Mouse (Mus musculus) stomach, embryonic 16.5 days (tissue): ENCODE data around the gene Nsf. TPM values are rescaled to one million over a fixed set of nuclear protein-coding genes. Genes with fewer than 3 reads are reported as not detected.

Experiments used
- ATAC-seq: fragments of 200-750 bp; cut with Nextera tagmentation; 2 replicates; pipeline ENCODE4 v1.8.0; 2017; ENCODE audit warnings: moderate number of reproducible peaks, moderate TSS enrichment; ENCODE audit not compliant: insufficient read depth, low FRiP score
- H3K27ac ChIP-seq: fragments of 300-500 bp; sonication (generic); 2 replicates; pipeline ENCODE4 v1.5.1; 2014; ENCODE audit warnings: low read length
- H3K27me3 ChIP-seq: fragments of 300-500 bp; sonication (generic); 2 replicates; pipeline ENCODE4 v1.6.1; 2014; ENCODE audit warnings: low read length, control low read depth, mixed read lengths; ENCODE audit not compliant: control insufficient read depth, insufficient read depth
- H3K36me3 ChIP-seq: fragments of 300-500 bp; sonication (generic); 2 replicates; pipeline ENCODE4 v1.6.1; 2014; ENCODE audit warnings: low read length; ENCODE audit not compliant: control insufficient read depth, insufficient read depth
- H3K4me1 ChIP-seq: fragments of 300-500 bp; sonication (generic); 2 replicates; pipeline ENCODE4 v1.6.1; 2014; ENCODE audit warnings: low read length, control low read depth, mixed read lengths; ENCODE audit not compliant: control insufficient read depth, insufficient read depth
- H3K4me2 ChIP-seq: fragments of 300-500 bp; sonication (generic); 2 replicates; pipeline ENCODE4 v1.6.1; 2014; ENCODE audit warnings: low read depth, low read length, mixed read lengths
- H3K4me3 ChIP-seq: fragments of 300-500 bp; sonication (generic); replicated peaks from 2 replicates; pipeline ENCODE4 v1.5.1; 2014; ENCODE audit warnings: mild to moderate bottlenecking, low read length
- H3K9ac ChIP-seq: fragments of 300-500 bp; sonication (generic); 2 replicates; pipeline ENCODE4 v1.6.1; 2014; ENCODE audit warnings: low read length
- H3K9me3 ChIP-seq: fragments of 300-500 bp; sonication (generic); replicated peaks from 2 replicates; pipeline ENCODE4 v1.6.1; 2016; ENCODE audit warnings: low read length, control low read depth; ENCODE audit not compliant: control insufficient read depth
- WGBS: fragments of 180-500 bp; shearing (Covaris S2); extraction: QIAGEN DNeasy Blood & Tissue Kit; methylation state at CpG from one replicate; pipeline ENCODE4 v1.1.7; 2014; 5-methylcytosine and 5-hydroxymethylcytosine counted together
- polyA plus RNA-seq: library from polyadenylated mRNA; unstranded; fragments of >200 nt; fragmentation: Nextera tagmentation; extraction: Ambion mirVana; gene quantifications from 2 replicates; pipeline ENCODE4 v1.2.1, GENCODE M21; 2015

Gene Nsf
- polyA plus RNA-seq, 1 experiment from 2014 or later: 47.3 TPM

DNA sequence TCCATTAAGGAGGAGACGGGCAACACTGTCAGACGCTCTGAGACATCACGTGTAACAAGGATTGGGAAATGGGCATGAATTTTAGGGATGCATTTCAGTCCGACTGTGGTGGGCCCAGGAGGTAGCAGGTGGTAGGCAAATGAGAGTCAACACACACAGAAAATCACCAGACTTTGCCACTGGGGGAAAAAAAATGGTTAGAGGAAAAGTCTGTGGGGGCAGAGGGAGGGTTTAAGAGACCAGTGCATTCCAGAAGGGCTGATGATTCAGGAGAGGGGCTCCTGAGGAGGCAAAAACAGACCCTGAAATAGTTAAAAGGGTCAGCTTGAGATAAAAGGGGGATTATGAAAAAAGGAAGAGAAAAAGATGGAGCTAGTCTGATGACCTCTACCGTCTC is 1.2 kb downstream of the Nsf start:
- Histone ChIP-seq H3K27ac (no peak overlapping the region), H3K4me3 (no peak overlapping the region), H3K4me2 (peak overlapping the region; percentile 92), H3K9ac (peak overlapping the region; percentile 91), H3K9me3 (no peaks in the 10 kb centered on the region), H3K27me3 (no peaks in the 10 kb centered on the region), H3K36me3 (no peaks in the 10 kb centered on the region), H3K4me1 (peaks cover 10% of the 10 kb centered on the region)
- no peak for ATAC-seq
- WGBS: 72% methylated on average over 5 of the region's 5 CpGs

DNA sequence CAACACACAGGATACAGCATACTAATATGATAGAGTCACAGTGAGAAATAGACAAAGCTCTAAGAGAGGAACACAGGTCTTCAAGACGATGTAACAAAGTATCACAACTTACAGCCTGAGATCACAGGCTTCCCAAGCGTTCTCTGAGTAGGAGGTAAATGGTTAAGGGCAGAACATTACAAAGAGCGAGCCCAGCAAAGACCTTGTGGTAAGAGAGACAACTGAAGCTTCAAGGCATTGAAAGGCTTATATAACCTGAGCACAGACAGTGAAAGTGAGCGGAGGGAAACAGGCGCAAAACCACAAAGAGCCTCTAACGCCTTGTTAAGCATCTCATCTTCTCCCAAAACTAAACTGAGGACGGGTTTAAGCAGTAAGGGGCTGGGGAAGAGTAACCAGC is 2.8 kb downstream of the Nsf start:
- Histone ChIP-seq H3K36me3 (no peaks in the 10 kb centered on the region), H3K9ac (no peak overlapping the region), H3K9me3 (no peaks in the 10 kb centered on the region), H3K27ac (no peak overlapping the region), H3K4me2 (no peak overlapping the region), H3K4me1 (peaks cover 10% of the 10 kb centered on the region), H3K27me3 (no peaks in the 10 kb centered on the region), H3K4me3 (no peak overlapping the region)
- ATAC-seq: no peak
- WGBS: 84% methylated on average over 7 of the region's 7 CpGs

DNA sequence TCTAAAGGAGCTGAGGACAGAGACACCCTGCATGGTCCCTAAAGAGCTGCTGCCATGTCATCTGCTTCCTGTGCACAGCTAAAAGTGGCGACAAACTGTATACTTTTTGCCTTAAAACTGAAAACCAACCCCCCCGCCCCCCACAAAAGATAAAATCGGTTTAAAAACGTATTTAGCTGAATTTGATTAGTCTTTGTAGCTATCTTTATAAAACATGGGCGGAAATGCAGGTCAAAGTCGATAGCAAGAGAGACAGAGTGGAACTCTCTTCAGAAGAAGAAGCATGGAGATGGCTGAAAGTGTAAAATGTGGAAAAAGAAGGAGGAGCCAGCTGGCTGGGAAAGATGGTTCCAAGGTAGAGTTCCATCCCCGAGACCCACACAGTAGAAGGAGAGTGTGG is 4.9 kb downstream of the Nsf start:
- 87% methylated on average over 7 of the region's 7 CpGs for WGBS
- ATAC-seq: no peak

DNA sequence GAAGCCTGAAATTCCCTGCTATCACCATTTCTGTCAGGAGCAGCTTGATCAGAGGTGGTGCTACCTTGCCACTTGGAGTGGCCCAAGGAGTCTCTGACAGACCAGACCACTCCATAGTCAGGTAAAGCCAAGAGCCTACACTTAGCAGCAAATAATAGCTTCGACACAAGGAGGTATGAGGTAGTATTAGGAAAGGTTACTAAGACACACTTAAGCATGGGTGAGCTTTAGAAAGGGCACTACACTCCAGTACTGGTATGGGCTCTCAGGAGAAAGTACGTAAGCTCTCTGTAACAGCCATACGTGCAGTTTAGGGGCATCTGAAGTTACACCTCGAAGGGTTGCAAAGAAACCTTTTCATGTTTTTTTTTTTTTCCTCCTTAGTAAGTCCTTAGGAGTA is 11.1 kb downstream of the Nsf start:
- no peaks in the 10 kb centered on the region for H3K36me3 ChIP-seq
- no peaks in the 10 kb centered on the region for H3K4me1 ChIP-seq
- H3K9me3 ChIP-seq: no peaks in the 10 kb centered on the region
- no peak overlapping the region for H3K27ac ChIP-seq
- no peak overlapping the region for H3K4me3 ChIP-seq
- no peak overlapping the region for H3K9ac ChIP-seq
- ATAC-seq: no peak
- 84% methylated on average over 4 of the region's 4 CpGs for WGBS
- no peaks in the 10 kb centered on the region for H3K27me3 ChIP-seq
- no peak overlapping the region for H3K4me2 ChIP-seq

More for the DNA sequence above, 4.9 kb downstream of the Nsf start:
- Histone ChIP-seq H3K4me2 (no peak overlapping the region), H3K9ac (no peak overlapping the region), H3K9me3 (no peaks in the 10 kb centered on the region), H3K27ac (no peak overlapping the region), H3K4me1 (peaks cover 10% of the 10 kb centered on the region), H3K36me3 (no peaks in the 10 kb centered on the region), H3K4me3 (no peak overlapping the region), H3K27me3 (no peaks in the 10 kb centered on the region)

DNA sequence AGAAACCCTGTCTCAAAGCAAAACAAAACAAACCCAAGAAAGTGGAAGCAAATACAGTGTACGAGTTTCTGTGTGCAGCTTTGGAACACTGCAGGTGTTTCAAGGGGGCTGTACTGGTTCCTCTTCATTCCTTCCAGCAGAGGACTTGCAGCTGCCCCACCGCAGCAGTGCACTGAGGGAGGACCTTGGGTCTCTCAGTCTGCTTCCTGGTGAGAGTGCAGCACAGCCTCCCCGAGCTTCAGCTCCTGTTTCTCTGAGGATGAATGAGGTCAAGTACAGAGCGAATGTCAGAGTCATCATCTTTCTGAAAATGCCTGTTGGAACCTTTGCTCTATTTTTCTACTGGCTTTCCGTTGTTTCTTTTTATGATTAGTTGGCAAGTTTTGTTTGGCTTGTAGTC is 12.5 kb downstream of the Nsf start:
- H3K9me3 ChIP-seq: no peaks in the 10 kb centered on the region
- no peaks in the 10 kb centered on the region for H3K4me1 ChIP-seq
- no peak overlapping the region for H3K4me2 ChIP-seq
- H3K9ac ChIP-seq: no peak overlapping the region
- ATAC-seq: no peak
- H3K36me3 ChIP-seq: no peaks in the 10 kb centered on the region
- no peak overlapping the region for H3K27ac ChIP-seq
- no peaks in the 10 kb centered on the region for H3K27me3 ChIP-seq
- 63% methylated on average over 5 of the region's 5 CpGs for WGBS
- no peak overlapping the region for H3K4me3 ChIP-seq

DNA sequence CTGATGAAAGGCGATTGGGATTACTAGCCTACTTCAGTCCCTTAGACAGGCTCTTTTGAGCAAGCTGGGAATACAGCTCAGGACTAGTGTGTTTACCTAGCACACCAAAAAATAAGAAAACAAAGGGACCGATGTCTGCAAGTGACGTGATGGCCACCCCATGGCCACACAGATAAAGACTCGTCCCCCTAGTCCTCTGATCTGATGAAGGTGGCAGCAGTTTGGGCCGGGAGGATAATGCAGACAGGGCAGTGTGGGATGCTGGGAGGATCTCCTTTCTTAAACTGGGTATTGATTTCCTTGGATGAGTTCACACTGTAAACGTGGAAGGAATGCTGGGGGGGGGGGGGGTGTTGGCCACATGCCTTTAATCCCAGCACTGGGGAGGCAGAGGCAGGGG is 13.0 kb downstream of the Nsf start:
- no peak overlapping the region for H3K27ac ChIP-seq
- no peaks in the 10 kb centered on the region for H3K36me3 ChIP-seq
- no peaks in the 10 kb centered on the region for H3K4me1 ChIP-seq
- no peak overlapping the region for H3K9ac ChIP-seq
- no peaks in the 10 kb centered on the region for H3K27me3 ChIP-seq
- H3K4me3 ChIP-seq: no peak overlapping the region
- WGBS: 61% methylated on average over 6 of the region's 6 CpGs
- no peaks in the 10 kb centered on the region for H3K9me3 ChIP-seq
- ATAC-seq: no peak
- no peak overlapping the region for H3K4me2 ChIP-seq

DNA sequence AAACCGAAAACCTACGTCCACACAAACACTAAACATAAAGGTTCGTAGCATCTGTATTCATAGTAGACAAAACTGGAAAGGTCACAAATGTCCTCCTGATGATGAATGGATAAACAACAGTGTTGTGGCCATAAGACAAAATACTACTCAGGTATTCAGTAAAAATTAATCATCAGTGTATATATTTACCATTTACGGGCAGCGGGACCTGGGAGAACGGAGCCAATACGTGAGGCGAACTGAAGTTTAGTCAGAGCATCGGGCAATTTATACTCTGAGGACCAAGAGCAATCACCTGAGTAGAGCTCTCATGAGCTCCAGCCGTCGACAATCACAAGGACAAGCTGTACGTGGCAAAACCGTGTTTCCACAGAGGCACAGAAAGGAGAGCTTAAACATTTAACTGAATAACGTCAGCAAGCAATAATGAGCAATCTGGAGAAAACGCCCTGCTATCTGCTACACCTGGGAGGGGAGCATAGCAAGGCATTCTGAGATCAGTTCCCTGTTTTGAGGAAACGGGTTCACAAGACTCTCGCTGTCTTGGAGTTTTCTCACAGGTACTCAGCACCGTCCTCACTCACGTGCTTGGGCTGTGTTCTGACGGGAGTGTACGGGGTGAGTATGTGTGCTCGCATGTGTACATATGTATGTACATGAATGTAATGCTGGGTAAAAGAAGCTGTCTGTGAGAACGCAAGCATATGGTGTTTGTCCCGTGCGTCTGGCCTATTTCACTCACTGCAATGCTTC is 15.7 kb downstream of the Nsf start:
- no peak for ATAC-seq
- Histone ChIP-seq H3K4me2 (no peak overlapping the region), H3K9ac (no peak overlapping the region), H3K9me3 (no peaks in the 10 kb centered on the region), H3K27ac (no peak overlapping the region), H3K4me3 (no peak overlapping the region), H3K36me3 (no peaks in the 10 kb centered on the region), H3K27me3 (no peaks in the 10 kb centered on the region), H3K4me1 (no peaks in the 10 kb centered on the region)
- 81% methylated on average over 25 of the region's 25 CpGs for WGBS

DNA sequence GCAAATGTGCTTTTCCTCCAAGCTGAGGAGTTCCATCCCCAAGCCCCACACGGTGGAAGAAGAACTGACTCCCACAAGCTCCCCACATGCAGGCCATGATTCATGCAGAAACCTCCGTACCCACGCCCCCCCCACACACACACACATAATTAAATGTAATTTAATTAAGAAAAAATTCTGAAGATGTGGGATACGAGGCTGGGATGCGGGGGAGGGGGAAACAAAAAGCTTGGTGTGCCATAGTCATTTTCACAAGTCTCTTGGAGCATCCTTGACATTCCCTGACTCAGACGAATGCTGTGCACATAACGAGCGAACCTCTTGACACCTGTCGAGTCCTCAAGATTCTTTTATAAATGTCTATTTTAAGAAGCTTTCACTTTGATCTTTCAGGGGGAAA is 16.4 kb downstream of the Nsf start:
- Histone ChIP-seq H3K4me1 (no peaks in the 10 kb centered on the region), H3K9me3 (no peaks in the 10 kb centered on the region), H3K27me3 (no peaks in the 10 kb centered on the region), H3K27ac (no peak overlapping the region), H3K4me3 (no peak overlapping the region), H3K36me3 (no peaks in the 10 kb centered on the region), H3K9ac (no peak overlapping the region), H3K4me2 (no peak overlapping the region)
- no peak for ATAC-seq
- 87% methylated on average over 9 of the region's 9 CpGs for WGBS

DNA sequence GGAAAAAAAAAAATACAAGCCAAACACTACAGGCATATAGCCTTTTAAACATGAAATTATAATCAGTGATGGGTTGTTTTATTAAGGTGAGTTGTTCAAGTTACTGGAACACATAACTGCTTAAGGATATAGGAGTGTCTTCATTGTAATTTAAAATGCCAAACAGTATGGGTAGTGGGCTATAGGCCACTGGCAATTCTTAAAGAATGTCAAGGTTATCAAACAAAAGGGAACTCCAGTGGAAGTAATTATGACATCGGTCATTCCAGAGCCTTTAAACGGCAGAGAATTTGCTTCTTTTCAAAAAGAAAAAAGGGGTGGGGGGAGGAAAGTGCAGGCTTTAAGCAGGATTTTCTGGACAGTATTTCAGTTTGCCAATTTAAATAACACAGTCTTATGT is 18.1 kb downstream of the Nsf start:
- Histone ChIP-seq H3K27me3 (no peaks in the 10 kb centered on the region), H3K4me2 (no peak overlapping the region), H3K4me1 (no peaks in the 10 kb centered on the region), H3K36me3 (no peaks in the 10 kb centered on the region), H3K9me3 (no peaks in the 10 kb centered on the region), H3K9ac (no peak overlapping the region), H3K4me3 (no peak overlapping the region), H3K27ac (no peak overlapping the region)
- WGBS: 56% methylated on average over 2 of the region's 2 CpGs
- ATAC-seq: no peak
